Comparison of ENCODE assay signal across 8 mouse cellular contexts in genomic region chr4:120405806-120406638, GRCm38 (mm10). TPM values are rescaled to one million over a fixed set of nuclear protein-coding genes. Genes with fewer than 3 reads are reported as not detected.
A peak's percentile ranks its signal among the peaks of the same experiment; 100 is the strongest.
DNase-seq lines count a peak whose midpoint lies in the region; ATAC-seq and TF ChIP-seq lines count a peak whose summit lies in the region.

No protein-coding gene starts in this region.

- H3K27me3 ChIP-seq in lung, embryonic 16.5 days (ENCODE audit: control insufficient read depth, insufficient read depth, low read depth, low read length) = no peaks in the 10 kb centered on the region
- no peaks in the 10 kb centered on the region for H3K27me3 ChIP-seq in heart, embryonic 15.5 days
- no peaks in the 10 kb centered on the region for H3K27me3 ChIP-seq in liver, embryonic 15.5 days
- H3K27me3 ChIP-seq in stomach, embryonic 15.5 days (replicated peaks) = no peaks in the 10 kb centered on the region

- peak overlapping the region; percentile 60 for H3K4me2 ChIP-seq in lung, embryonic 16.5 days (ENCODE audit: low read depth, low read length)
- H3K4me2 ChIP-seq in heart, embryonic 15.5 days = peak overlapping the region; percentile 59
- peak overlapping the region; percentile 85 for H3K4me2 ChIP-seq in liver, embryonic 15.5 days
- peak overlapping the region; percentile 60 for H3K4me2 ChIP-seq in stomach, embryonic 15.5 days

- no peaks in the 10 kb centered on the region for H3K9me3 ChIP-seq in lung, embryonic 16.5 days (ENCODE audit: control insufficient read depth, low read length)
- H3K9me3 ChIP-seq in heart, embryonic 15.5 days (replicated peaks) = no peaks in the 10 kb centered on the region
- H3K9me3 ChIP-seq in liver, embryonic 15.5 days (replicated peaks) = no peaks in the 10 kb centered on the region
- H3K9me3 ChIP-seq in stomach, embryonic 15.5 days = no peaks in the 10 kb centered on the region

- H3K36me3 ChIP-seq in lung, embryonic 16.5 days (ENCODE audit: control insufficient read depth, insufficient read depth, low read length) = no peaks in the 10 kb centered on the region
- no peaks in the 10 kb centered on the region for H3K36me3 ChIP-seq in heart, embryonic 15.5 days
- no peaks in the 10 kb centered on the region for H3K36me3 ChIP-seq in liver, embryonic 15.5 days (replicated peaks)
- no peaks in the 10 kb centered on the region for H3K36me3 ChIP-seq in stomach, embryonic 15.5 days

- peak; percentile 53 for ATAC-seq in lung, embryonic 16.5 days (ENCODE audit: low read depth)
- no peak; the same call in 1 of the 2 replicates for ATAC-seq in heart, embryonic 15.5 days (replicated peaks; ENCODE audit: insufficient number of reproducible peaks, insufficient read depth, low FRiP score, low read depth)
- peak; percentile 33 for ATAC-seq in liver, embryonic 15.5 days (ENCODE audit: insufficient read depth)
- peak; percentile 28; the same call in 1 of the 2 replicates for ATAC-seq in stomach, embryonic 15.5 days (ENCODE audit: insufficient read depth, low FRiP score, low read depth)

- under 1% methylated on average over 25 of the region's 25 CpGs for WGBS in lung, embryonic 16.5 days
- 2% methylated on average over 25 of the region's 25 CpGs for WGBS in heart, embryonic 15.5 days
- 2% methylated on average over 25 of the region's 25 CpGs for WGBS in liver, embryonic 15.5 days (ENCODE audit: insufficient replicate concordance)
- WGBS in stomach, embryonic 15.5 days = 3% methylated on average over 25 of the region's 25 CpGs

- H3K9ac ChIP-seq in lung, embryonic 16.5 days (ENCODE audit: low read length) = peak overlapping the region; percentile 93
- H3K9ac ChIP-seq in heart, embryonic 15.5 days = peak overlapping the region; percentile 100
- peak overlapping the region; percentile 92 for H3K9ac ChIP-seq in liver, embryonic 15.5 days
- H3K9ac ChIP-seq in stomach, embryonic 15.5 days = peak overlapping the region; percentile 98

- no peak for TF ChIP-seq CTCF in brain, embryonic 14.5 days (IDR thresholded peaks at IDR 0.05; ENCODE audit: borderline replicate concordance, extremely low read depth, insufficient read depth, insufficient read length)

- no peak for TF ChIP-seq POLR2A in brain, embryonic 14.5 days (IDR thresholded peaks at IDR 0.05; ENCODE audit: borderline replicate concordance, extremely low read depth, insufficient read depth, insufficient read length, poor library complexity, severe bottlenecking)

- H3K27ac ChIP-seq in lung, embryonic 16.5 days (ENCODE audit: low read length) = peak overlapping the region; percentile 92
- peak overlapping the region; percentile 99 for H3K27ac ChIP-seq in heart, embryonic 15.5 days
- H3K27ac ChIP-seq in liver, embryonic 15.5 days (replicated peaks) = peak overlapping the region; percentile 89
- peak overlapping the region; percentile 96 for H3K27ac ChIP-seq in stomach, embryonic 15.5 days

- H3K4me3 ChIP-seq in lung, embryonic 16.5 days (ENCODE audit: low read length) = peak overlapping the region; percentile 72
- H3K4me3 ChIP-seq in heart, embryonic 15.5 days = peak overlapping the region; percentile 99
- peak overlapping the region; percentile 98 for H3K4me3 ChIP-seq in liver, embryonic 15.5 days (replicated peaks)
- peak overlapping the region; percentile 96 for H3K4me3 ChIP-seq in stomach, embryonic 15.5 days (replicated peaks)

- H3K4me1 ChIP-seq in lung, embryonic 16.5 days (replicated peaks; ENCODE audit: control insufficient read depth, insufficient read depth, low read length) = peaks cover 6% of the 10 kb centered on the region
- H3K4me1 ChIP-seq in heart, embryonic 15.5 days (replicated peaks) = peaks cover 24% of the 10 kb centered on the region
- H3K4me1 ChIP-seq in liver, embryonic 15.5 days (replicated peaks) = peaks cover 55% of the 10 kb centered on the region
- peaks cover 9% of the 10 kb centered on the region; the same call in 1 of the 2 replicates for H3K4me1 ChIP-seq in stomach, embryonic 15.5 days

- DNase-seq in lung, adult 18-20 months = no peak
- peak; percentile 61 for DNase-seq in brain, embryonic 14.5 days (ENCODE audit: low read depth)
- DNase-seq in ovary, postnatal 14 days (ENCODE audit: low spot score) = no peak
- no peak for DNase-seq in right cerebral cortex, postnatal 4 days

RNA-seq across cellular contexts. Expression of gene Scmh1, which starts 0.9 kb away (rescaled TPM):
- polyA plus RNA-seq in lung, embryonic 16.5 days (2015; fragmentation: Nextera tagmentation; extraction: Ambion mirVana) = 38.5 and 43.2 TPM in 2 replicates
- polyA plus RNA-seq in brain, embryonic 14.5 days (2012; rRNA removed) = 94.9 and 123 TPM in 2 replicates
- 66.4 and 71.6 TPM in 2 replicates for polyA plus RNA-seq in heart, embryonic 15.5 days (2015; fragmentation: Nextera tagmentation; extraction: Ambion mirVana)
- polyA plus RNA-seq in liver, embryonic 15.5 days (2015; fragmentation: Nextera tagmentation; extraction: Ambion mirVana) = 12.3 and 12.8 TPM in 2 replicates
- polyA plus RNA-seq in stomach, embryonic 15.5 days (2015; fragmentation: Nextera tagmentation; extraction: Ambion mirVana) = 35.6 and 39.5 TPM in 2 replicates
